Mouse (Mus musculus): ENCODE results near the gene Slc25a27. TPM values are rescaled to one million over a fixed set of nuclear protein-coding genes. Genes with fewer than 3 reads are reported as not detected.

Slc25a27 gene
- polyA plus RNA-seq, 1 experiment: 2.2 TPM

DNA sequence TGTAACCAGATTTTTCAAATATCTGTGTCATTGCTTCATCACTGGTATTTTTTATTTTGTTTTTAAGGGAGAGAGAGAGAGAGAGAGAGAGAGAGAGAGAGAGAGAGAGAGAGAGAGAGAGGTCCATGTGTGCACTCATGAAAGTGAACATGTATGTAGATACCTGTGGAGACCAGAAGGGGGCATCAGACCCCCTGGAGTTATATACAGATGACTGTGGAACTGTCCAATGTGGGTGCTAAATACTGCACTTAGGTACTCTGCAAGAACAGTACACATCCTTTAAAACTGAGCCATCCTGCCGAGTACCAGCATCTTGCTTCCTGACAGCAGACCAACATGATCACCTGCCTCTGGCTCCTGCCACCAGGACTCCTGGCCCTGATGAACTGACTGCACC is 9.2 kb upstream of the Slc25a27 start:
- TF ChIP-seq CTCF (conservative IDR thresholded peaks at IDR 0.05; ENCODE audit: insufficient read depth, insufficient read length, low read depth, low read length) (no peak), POLR2A (IDR thresholded peaks at IDR 0.05; ENCODE audit: low read depth, low read length) (no peak)

DNA sequence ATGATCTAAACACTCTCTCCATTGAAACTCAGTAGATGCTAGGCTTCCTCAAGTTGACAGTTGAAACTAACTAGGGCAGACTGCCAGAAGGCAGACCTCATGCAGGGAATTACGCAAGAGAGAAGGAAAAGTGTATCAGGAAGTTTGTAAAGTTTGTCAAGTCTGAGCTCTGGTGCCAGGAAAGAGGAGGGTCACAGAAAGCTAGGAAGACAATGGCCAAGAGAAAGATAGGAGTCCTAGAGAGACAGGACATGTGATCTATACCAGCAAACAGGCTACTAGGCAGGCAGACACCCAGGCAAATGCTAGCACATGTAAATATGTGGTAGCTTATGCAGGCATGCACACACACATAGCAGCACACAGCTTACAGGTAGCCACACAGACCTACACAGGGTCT is 8.2 kb upstream of the Slc25a27 start:
- no peak overlapping the region for H3K27ac ChIP-seq (ENCODE audit: insufficient read depth, low read depth, low read length)
- 28% methylated on average over 1 of the region's 1 CpGs for WGBS
- H3K27me3 ChIP-seq (replicated peaks; ENCODE audit: control insufficient read depth, insufficient read depth, low read length): no peaks in the 10 kb centered on the region
- H3K4me3 ChIP-seq (ENCODE audit: insufficient read depth, low read depth, low read length): no peak overlapping the region
- no peaks in the 10 kb centered on the region for H3K36me3 ChIP-seq (ENCODE audit: control insufficient read depth, insufficient read depth, low read length)
- TF ChIP-seq POLR2A (IDR thresholded peaks at IDR 0.05; ENCODE audit: low read depth, low read length): no peak
- no peak for TF ChIP-seq CTCF (conservative IDR thresholded peaks at IDR 0.05; ENCODE audit: insufficient read depth, insufficient read length, low read depth, low read length)
- peaks cover 3% of the 10 kb centered on the region; the same call in 1 of the 2 replicates for H3K4me1 ChIP-seq (ENCODE audit: control insufficient read depth, insufficient read depth, low read length)
- DNase-seq: peak; percentile 51

More for the DNA sequence above, 9.2 kb upstream of the Slc25a27 start:
- DNase-seq: no peak
- Histone ChIP-seq H3K4me3 (ENCODE audit: insufficient read depth, low read depth, low read length) (no peak overlapping the region), H3K27me3 (replicated peaks; ENCODE audit: control insufficient read depth, insufficient read depth, low read length) (no peaks in the 10 kb centered on the region), H3K36me3 (ENCODE audit: control insufficient read depth, insufficient read depth, low read length) (no peaks in the 10 kb centered on the region), H3K27ac (ENCODE audit: insufficient read depth, low read depth, low read length) (no peak overlapping the region), H3K4me1 (ENCODE audit: control insufficient read depth, insufficient read depth, low read length) (peaks cover 3% of the 10 kb centered on the region; the same call in 1 of the 2 replicates)
- 97% methylated on average over 1 of the region's 1 CpGs for WGBS

GRCm38 (mm10) chr17:43671907-43672306 is 4.9 kb upstream of the Slc25a27 start:
- no peak overlapping the region for H3K4me3 ChIP-seq (ENCODE audit: insufficient read depth, low read depth, low read length)
- TF ChIP-seq POLR2A (IDR thresholded peaks at IDR 0.05; ENCODE audit: low read depth, low read length) (no peak), CTCF (conservative IDR thresholded peaks at IDR 0.05; ENCODE audit: insufficient read depth, insufficient read length, low read depth, low read length) (no peak)
- DNase-seq: no peak
- H3K36me3 ChIP-seq (ENCODE audit: control insufficient read depth, insufficient read depth, low read length): no peaks in the 10 kb centered on the region
- no peak overlapping the region for H3K27ac ChIP-seq (ENCODE audit: insufficient read depth, low read depth, low read length)
- peaks cover 6% of the 10 kb centered on the region; the same call in 1 of the 2 replicates for H3K4me1 ChIP-seq (ENCODE audit: control insufficient read depth, insufficient read depth, low read length)
- no peaks in the 10 kb centered on the region for H3K27me3 ChIP-seq (replicated peaks; ENCODE audit: control insufficient read depth, insufficient read depth, low read length)
- WGBS: 65% methylated on average over 4 of the region's 4 CpGs

- Histone ChIP-seq H3K4me3 (ENCODE audit: insufficient read depth, low read depth, low read length) (no peak overlapping the region), H3K27me3 (replicated peaks; ENCODE audit: control insufficient read depth, insufficient read depth, low read length) (no peaks in the 10 kb centered on the region), H3K36me3 (ENCODE audit: control insufficient read depth, insufficient read depth, low read length) (no peaks in the 10 kb centered on the region), H3K4me1 (ENCODE audit: control insufficient read depth, insufficient read depth, low read length) (peaks cover 9% of the 10 kb centered on the region; the same call in 1 of the 2 replicates), H3K27ac (ENCODE audit: insufficient read depth, low read depth, low read length) (no peak overlapping the region)
- no peak for DNase-seq
- no peak for TF ChIP-seq POLR2A (IDR thresholded peaks at IDR 0.05; ENCODE audit: low read depth, low read length)
- no peak for TF ChIP-seq CTCF (conservative IDR thresholded peaks at IDR 0.05; ENCODE audit: insufficient read depth, insufficient read length, low read depth, low read length)
- WGBS: 54% methylated on average over 6 of the region's 6 CpGs
Observed at GRCm38 (mm10) chr17:43669145-43669695, 2.2 kb upstream of the Slc25a27 start.

DNA sequence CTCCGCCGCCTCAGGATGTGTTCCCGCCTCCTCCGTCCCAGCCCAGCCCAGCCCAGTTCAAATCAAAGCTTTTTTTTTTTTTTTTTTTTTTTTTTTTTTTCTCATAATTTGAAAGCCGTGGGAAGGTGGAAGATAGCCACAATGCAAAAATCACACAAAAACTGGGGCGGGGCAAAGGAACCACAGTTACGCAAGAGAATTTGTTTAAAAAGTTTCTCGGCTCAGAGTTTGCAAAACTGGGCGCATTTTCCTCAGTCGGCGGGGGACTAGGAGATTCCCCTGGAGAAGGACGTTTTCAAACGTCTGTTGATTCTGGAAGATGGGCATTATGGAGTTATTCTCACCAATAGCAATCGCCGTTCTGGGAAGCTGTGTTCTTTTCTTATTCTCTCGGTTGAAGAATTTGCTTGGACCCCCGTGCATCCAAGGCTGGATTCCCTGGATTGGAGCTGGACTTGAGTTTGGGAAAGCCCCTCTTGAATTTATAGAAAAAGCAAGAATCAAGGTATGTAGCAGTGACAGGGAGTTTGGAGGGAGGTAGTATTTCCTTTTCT is 353 bp upstream of the Slc25a27 start, which contains the start of gene Cyp39a1:
TSS of gene Cyp39a1 (plus strand) at position 136 of the 554 bp plus-strand sequence.
- Histone ChIP-seq H3K27me3 (replicated peaks; ENCODE audit: control insufficient read depth, insufficient read depth, low read length) (no peaks in the 10 kb centered on the region), H3K4me3 (ENCODE audit: insufficient read depth, low read depth, low read length) (peak within 1 kb of the TSS; percentile 83), H3K36me3 (ENCODE audit: control insufficient read depth, insufficient read depth, low read length) (no peaks in the 10 kb centered on the region), H3K4me1 (ENCODE audit: control insufficient read depth, insufficient read depth, low read length) (peaks cover 9% of the 10 kb centered on the region; the same call in 1 of the 2 replicates), H3K27ac (ENCODE audit: insufficient read depth, low read depth, low read length) (peak within 1 kb of the TSS; percentile 21; the same call in 1 of the 2 replicates)
- DNase-seq: no peak
- WGBS: under 1% methylated on average over 17 of the region's 17 CpGs
- TF ChIP-seq POLR2A (IDR thresholded peaks at IDR 0.05; ENCODE audit: low read depth, low read length) (no peak), CTCF (conservative IDR thresholded peaks at IDR 0.05; ENCODE audit: insufficient read depth, insufficient read length, low read depth, low read length) (no peak)

GRCm38 (mm10) chr17:43651314-43652046 is 15.5 kb downstream of the Slc25a27 start:
- Histone ChIP-seq H3K36me3 (ENCODE audit: control insufficient read depth, insufficient read depth, low read length) (no peaks in the 10 kb centered on the region; the same call in 1 of the 2 replicates), H3K4me1 (ENCODE audit: control insufficient read depth, insufficient read depth, low read length) (no peaks in the 10 kb centered on the region), H3K4me3 (ENCODE audit: insufficient read depth, low read depth, low read length) (no peak overlapping the region), H3K27ac (ENCODE audit: insufficient read depth, low read depth, low read length) (no peak overlapping the region), H3K27me3 (replicated peaks; ENCODE audit: control insufficient read depth, insufficient read depth, low read length) (no peaks in the 10 kb centered on the region)
- no peak for DNase-seq
- no peak for TF ChIP-seq POLR2A (IDR thresholded peaks at IDR 0.05; ENCODE audit: low read depth, low read length)
- TF ChIP-seq CTCF (conservative IDR thresholded peaks at IDR 0.05; ENCODE audit: insufficient read depth, insufficient read length, low read depth, low read length): no peak
- WGBS: 79% methylated on average over 14 of the region's 14 CpGs
